Mouse (Mus musculus) heart, postnatal 0 days (tissue): ENCODE measurements at regions not wholly inside any gene's neighbourhood (a gene's known extent, or its start where the extent isn't known, plus 50 kb on each side); places are given as distances from the start of the nearest gene placed in this dataset.

Experiments used
- ATAC-seq: fragments of 200-750 bp; cut with Nextera tagmentation; 2 replicates; pipeline ENCODE4 v1.8.0; 2017; ENCODE audit warnings: low read depth, moderate number of reproducible peaks, moderate library complexity; ENCODE audit not compliant: insufficient read depth
- DNase-seq: peaks from one replicate; pipeline ENCODE4 v3.0.0-alpha.2; 2016; ENCODE audit warnings: low spot score
- H3K27ac ChIP-seq: fragments of 300-500 bp; sonication (generic); 2 replicates; pipeline ENCODE4 v1.5.1; 2014; ENCODE audit warnings: low read depth, mild to moderate bottlenecking
- H3K27me3 ChIP-seq: fragments of 300-500 bp; sonication (generic); 2 replicates; pipeline ENCODE4 v1.6.1; 2014; ENCODE audit warnings: low read length, mixed read lengths; ENCODE audit not compliant: control insufficient read depth, insufficient read depth
- H3K36me3 ChIP-seq: fragments of 300-500 bp; sonication (generic); replicated peaks from 2 replicates; pipeline ENCODE4 v1.6.1; 2014; ENCODE audit warnings: low read length, mixed read lengths; ENCODE audit not compliant: control insufficient read depth, insufficient read depth
- H3K4me1 ChIP-seq: fragments of 300-500 bp; sonication (generic); 2 replicates; pipeline ENCODE4 v1.6.1; 2014; ENCODE audit warnings: antibody characterized with exemption; ENCODE audit not compliant: control insufficient read depth, insufficient read depth
- H3K4me2 ChIP-seq: fragments of 300-500 bp; sonication (generic); 2 replicates; pipeline ENCODE4 v1.6.1; 2014; ENCODE audit warnings: low read depth, mild to moderate bottlenecking, low read length, moderate library complexity
- H3K4me3 ChIP-seq: fragments of 300-500 bp; sonication (generic); 2 replicates; pipeline ENCODE4 v1.5.1; 2014; ENCODE audit warnings: low read depth, low read length
- H3K9ac ChIP-seq: fragments of 300-500 bp; sonication (generic); replicated peaks from 2 replicates; pipeline ENCODE4 v1.6.1; 2014; ENCODE audit warnings: low read depth, low read length, mixed read lengths
- H3K9me3 ChIP-seq: fragments of 300-500 bp; sonication (generic); replicated peaks from 2 replicates; pipeline ENCODE4 v1.6.1; 2016; ENCODE audit warnings: low read length; ENCODE audit not compliant: control insufficient read depth
- CTCF ChIP-seq: IDR thresholded peaks from 2 replicates; pipeline ENCODE4 v1.5.1; 2016; ENCODE audit warnings: antibody characterized with exemption, control low read depth, low read depth
- EP300 ChIP-seq: IDR thresholded peaks from 2 replicates; pipeline ENCODE4 v1.6.1; 2016; ENCODE audit warnings: antibody characterized with exemption, low read depth
- WGBS: fragments of 180-500 bp; shearing (Covaris S2); extraction: QIAGEN DNeasy Blood & Tissue Kit; methylation state at CpG from one replicate; pipeline ENCODE4 v1.1.7; 2014; 5-methylcytosine and 5-hydroxymethylcytosine counted together

- no peak overlapping the region for H3K27ac ChIP-seq
- H3K9ac ChIP-seq: no peak overlapping the region
- ATAC-seq (no peak), DNase-seq (no peak)
- H3K4me2 ChIP-seq: no peak overlapping the region
- WGBS: 66% methylated on average over 5 of the region's 5 CpGs
- TF ChIP-seq CTCF (no peak), EP300 (no peak)
- no peaks in the 10 kb centered on the region for H3K27me3 ChIP-seq
- no peaks in the 10 kb centered on the region for H3K36me3 ChIP-seq
- H3K9me3 ChIP-seq: no peaks in the 10 kb centered on the region
- H3K4me3 ChIP-seq: no peak overlapping the region
- H3K4me1 ChIP-seq: no peaks in the 10 kb centered on the region; the same call in 1 of the 2 replicates
Observed at GRCm38 (mm10) chr17:26350216-26350615, 64.4 kb upstream of the Neurl1b start.

- H3K4me2 ChIP-seq: no peak overlapping the region
- H3K36me3 ChIP-seq: no peaks in the 10 kb centered on the region
- no peak overlapping the region for H3K9ac ChIP-seq
- WGBS: 74% methylated on average over 7 of the region's 7 CpGs
- TF ChIP-seq CTCF (no peak), EP300 (no peak)
- ATAC-seq (no peak), DNase-seq (no peak)
- H3K9me3 ChIP-seq: no peaks in the 10 kb centered on the region
- H3K27me3 ChIP-seq: no peaks in the 10 kb centered on the region
- H3K4me3 ChIP-seq: no peak overlapping the region
- H3K27ac ChIP-seq: no peak overlapping the region
- no peaks in the 10 kb centered on the region; the same call in 1 of the 2 replicates for H3K4me1 ChIP-seq
Observed at GRCm38 (mm10) chr17:26351991-26352390, 62.6 kb upstream of the Neurl1b start.

- ATAC-seq (no peak), DNase-seq (no peak)
- no peak overlapping the region for H3K9ac ChIP-seq
- no peak overlapping the region for H3K4me2 ChIP-seq
- TF ChIP-seq EP300: no peak
- TF ChIP-seq CTCF: no peak
- 54% methylated on average over 4 of the region's 4 CpGs for WGBS
- no peak overlapping the region for H3K27ac ChIP-seq
- H3K27me3 ChIP-seq: no peaks in the 10 kb centered on the region
- H3K9me3 ChIP-seq: no peaks in the 10 kb centered on the region
- H3K4me1 ChIP-seq: no peaks in the 10 kb centered on the region; the same call in 1 of the 2 replicates
- H3K36me3 ChIP-seq: no peaks in the 10 kb centered on the region
- no peak overlapping the region for H3K4me3 ChIP-seq
Observed at GRCm38 (mm10) chr17:26352712-26353111, 61.9 kb upstream of the Neurl1b start.

- no peaks in the 10 kb centered on the region for H3K36me3 ChIP-seq
- TF ChIP-seq CTCF (no peak), EP300 (no peak)
- no peak overlapping the region for H3K9ac ChIP-seq
- no peaks in the 10 kb centered on the region for H3K27me3 ChIP-seq
- no peak overlapping the region for H3K4me2 ChIP-seq
- DNase-seq (no peak), ATAC-seq (no peak)
- H3K27ac ChIP-seq: no peak overlapping the region
- no peaks in the 10 kb centered on the region for H3K9me3 ChIP-seq
- no peaks in the 10 kb centered on the region; the same call in 1 of the 2 replicates for H3K4me1 ChIP-seq
- H3K4me3 ChIP-seq: no peak overlapping the region
- WGBS: 41% methylated on average over 3 of the region's 3 CpGs
Observed at GRCm38 (mm10) chr17:26354431-26354830, 60.2 kb upstream of the Neurl1b start.

- Histone ChIP-seq H3K27ac (no peak overlapping the region), H3K4me1 (no peaks in the 10 kb centered on the region; the same call in 1 of the 2 replicates), H3K36me3 (no peaks in the 10 kb centered on the region), H3K4me2 (no peak overlapping the region), H3K9me3 (no peaks in the 10 kb centered on the region), H3K9ac (no peak overlapping the region), H3K4me3 (no peak overlapping the region), H3K27me3 (no peaks in the 10 kb centered on the region)
- TF ChIP-seq EP300 (no peak), CTCF (no peak)
- WGBS: 71% methylated on average over 3 of the region's 3 CpGs
- DNase-seq (no peak), ATAC-seq (no peak)
Observed at GRCm38 (mm10) chr17:26355301-26355700, 59.3 kb upstream of the Neurl1b start.

- Histone ChIP-seq H3K9me3 (no peaks in the 10 kb centered on the region), H3K9ac (no peak overlapping the region), H3K27ac (no peak overlapping the region), H3K27me3 (no peaks in the 10 kb centered on the region), H3K4me3 (no peak overlapping the region), H3K4me1 (peaks cover 11% of the 10 kb centered on the region), H3K4me2 (no peak overlapping the region), H3K36me3 (no peaks in the 10 kb centered on the region)
- TF ChIP-seq CTCF (no peak), EP300 (no peak)
- ATAC-seq: no peak
- 69% methylated on average over 5 of the region's 5 CpGs for WGBS
- no peak for DNase-seq
Observed at GRCm38 (mm10) chr17:26356906-26357305, 57.7 kb upstream of the Neurl1b start.
